Mouse (Mus musculus): ENCODE results near the gene Gpr158.

Gpr158 gene

DNA sequence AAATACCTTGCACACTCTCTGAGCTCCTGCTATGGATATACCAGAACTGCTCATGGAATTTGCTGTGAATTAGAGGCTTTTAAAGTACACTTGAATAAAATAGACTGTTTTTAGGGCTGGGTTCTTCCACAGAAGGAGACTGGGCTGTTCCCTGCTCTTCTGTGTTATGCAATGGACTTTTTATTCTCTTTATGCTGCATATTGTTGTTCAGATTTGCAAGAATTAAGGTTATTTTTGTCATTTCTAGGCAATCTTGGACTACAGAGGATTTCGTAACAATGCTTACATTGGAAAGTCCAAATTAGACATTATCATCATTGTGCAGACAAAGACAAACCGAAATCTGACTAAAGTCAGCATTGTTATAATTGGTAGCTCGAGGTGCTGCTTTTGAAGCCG, 298.4 kb downstream of the Gpr158 start:
- 50% methylated on average over 4 of the region's 4 CpGs for WGBS

DNA sequence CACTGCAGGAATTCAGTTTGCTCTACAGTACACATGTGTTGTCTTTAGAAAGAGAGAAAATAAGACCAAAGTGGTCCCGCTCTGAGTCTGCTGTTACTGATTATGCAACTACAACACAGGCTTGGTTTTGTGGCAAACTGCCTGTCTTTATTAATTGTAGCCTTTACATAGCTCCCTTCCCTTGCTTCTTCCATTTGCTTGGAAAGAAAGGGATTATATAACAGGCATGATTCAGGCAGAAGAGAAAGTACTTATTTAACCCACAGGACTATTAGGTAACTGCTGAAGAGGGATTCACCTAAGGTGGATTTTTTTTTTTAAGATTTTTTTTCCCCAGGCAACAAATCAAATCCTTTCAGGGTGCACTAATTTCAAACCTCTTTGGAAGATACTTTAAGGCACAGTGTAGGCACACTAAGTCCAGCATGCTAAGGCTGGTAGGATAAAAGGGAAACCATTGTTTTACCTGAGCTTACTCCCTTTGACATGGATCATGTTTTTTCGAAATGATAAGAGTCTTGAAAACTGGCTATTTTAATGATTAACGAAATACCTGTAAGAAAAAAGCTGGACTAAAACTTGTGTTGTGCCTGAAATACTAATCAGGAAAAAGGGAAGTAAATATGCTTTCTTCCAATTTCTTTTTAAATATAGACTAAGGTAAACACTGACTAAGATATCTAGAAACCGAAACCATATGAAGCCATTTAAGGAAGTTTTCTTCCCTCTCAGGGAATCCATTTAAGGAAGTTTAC, 308.9 kb downstream of the Gpr158 start:
- WGBS, result 59% methylated on average over 4 of the region's 4 CpGs

DNA sequence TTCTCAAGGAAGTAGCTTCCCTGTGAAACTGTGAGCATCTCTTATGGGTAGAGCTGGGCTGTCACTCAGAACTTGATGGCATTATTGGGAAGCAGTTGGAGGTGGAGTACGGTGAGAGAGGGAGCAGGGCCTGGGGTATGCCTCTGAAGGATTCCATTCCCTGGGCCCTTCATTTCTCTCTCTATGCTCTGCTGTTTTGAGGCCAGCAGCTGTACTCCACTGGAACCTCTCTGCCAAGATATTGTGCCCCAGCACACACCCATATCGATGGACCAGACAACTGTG, 309.4 kb downstream of the Gpr158 start:
- WGBS, result 66% methylated on average over 2 of the region's 2 CpGs

DNA sequence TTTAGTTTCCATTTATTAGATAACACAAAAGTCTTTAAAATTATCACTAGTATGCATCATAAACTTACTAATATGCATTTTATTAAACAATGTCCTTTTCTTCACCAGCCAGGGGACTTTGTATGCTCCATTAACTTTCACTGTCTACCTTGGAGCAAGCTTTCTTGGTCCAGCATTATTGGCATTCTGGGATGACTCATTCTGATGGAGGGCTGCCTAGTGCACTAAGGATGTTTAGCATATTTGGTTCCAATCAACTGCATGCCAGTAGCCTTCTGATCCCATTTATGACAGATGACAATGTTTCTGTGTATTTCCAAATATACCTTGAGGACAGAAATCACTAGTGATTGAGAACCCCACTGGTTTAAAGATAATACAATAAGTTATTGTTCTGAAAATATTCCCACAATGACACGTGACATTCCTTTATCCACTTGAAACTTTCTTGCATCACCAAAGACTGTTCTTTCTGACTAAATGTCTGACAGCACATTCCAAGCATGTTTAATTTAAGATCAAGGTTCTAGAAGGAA, 313.5 kb downstream of the Gpr158 start:
- 75% methylated on average over 1 of the region's 1 CpGs for WGBS

DNA sequence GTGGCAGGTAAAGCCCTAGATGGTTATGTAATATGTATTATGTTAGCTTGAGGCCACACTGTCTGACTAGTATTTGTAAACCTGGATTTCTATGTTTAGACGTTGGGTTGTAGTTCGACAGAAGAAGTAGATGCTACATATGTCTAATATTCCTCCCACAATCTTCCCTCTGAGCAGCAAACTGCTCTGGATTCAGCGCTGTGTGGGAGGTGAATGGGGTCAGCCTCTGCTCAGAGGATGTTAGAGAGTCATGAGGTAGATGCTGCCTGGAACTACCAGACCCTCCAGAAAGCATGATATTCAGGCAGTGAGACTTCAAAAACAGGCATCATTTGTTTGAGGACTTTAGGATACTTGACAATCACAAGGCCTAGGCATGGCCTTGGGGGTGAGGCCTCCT, 317.4 kb downstream of the Gpr158 start:
- 58% methylated on average over 3 of the region's 3 CpGs for WGBS

DNA sequence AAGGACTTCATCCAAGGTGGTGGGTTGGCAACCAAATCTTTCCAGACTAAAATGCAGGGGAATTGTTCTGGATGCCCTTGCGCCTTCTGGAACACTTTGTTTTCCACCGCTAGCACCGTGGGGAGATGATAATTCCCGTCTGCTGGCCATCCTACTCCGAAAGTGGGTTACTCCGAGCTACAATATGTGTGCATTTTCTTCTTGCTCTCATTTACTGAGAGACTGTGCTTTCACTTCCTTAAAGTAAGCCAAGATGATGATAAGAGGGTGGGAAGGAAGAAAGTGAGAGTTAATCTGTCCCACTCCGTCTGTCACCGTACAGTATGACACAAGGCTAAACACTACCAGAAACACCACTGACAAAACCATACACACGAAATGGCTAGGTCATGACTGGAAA, 325.8 kb downstream of the Gpr158 start:
- 71% methylated on average over 9 of the region's 9 CpGs for WGBS

DNA sequence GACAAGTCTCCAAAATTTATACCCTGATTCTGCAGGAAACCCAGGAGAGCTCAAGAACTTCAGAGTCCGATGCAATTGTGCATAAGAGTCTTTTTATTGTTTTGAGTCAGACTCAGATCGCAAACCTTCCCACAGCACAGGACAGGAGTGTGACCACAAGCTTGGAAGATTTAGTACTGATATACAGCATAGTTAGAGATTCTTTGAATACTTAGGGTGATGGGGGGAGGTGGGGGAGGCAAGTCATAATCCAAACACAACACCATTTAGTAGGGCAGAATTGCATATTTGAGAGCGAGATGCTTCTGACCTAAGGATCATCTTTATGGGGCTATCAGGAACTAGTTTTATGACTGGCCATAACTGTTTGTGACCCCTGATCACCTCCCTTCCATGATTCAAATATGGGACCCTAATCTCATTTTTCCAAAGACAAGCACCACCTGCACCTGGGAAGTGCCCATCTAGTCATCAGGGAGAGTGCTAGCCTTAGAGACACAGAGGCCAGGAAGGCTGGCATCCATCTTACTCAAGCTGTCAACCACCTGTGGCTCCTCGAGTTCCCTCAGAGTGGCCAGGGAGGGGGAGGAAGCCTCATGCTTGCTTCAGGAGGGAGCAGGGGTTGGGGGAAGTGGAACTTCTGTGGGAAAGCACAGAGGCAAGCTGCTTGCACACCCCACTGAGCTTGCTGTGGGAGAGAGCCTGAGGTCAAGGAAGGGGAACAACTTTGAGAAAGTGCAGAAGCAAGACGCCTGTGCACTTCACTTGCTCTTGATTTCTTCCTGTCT, 326.7 kb downstream of the Gpr158 start:
- 80% methylated on average over 5 of the region's 5 CpGs for WGBS

DNA sequence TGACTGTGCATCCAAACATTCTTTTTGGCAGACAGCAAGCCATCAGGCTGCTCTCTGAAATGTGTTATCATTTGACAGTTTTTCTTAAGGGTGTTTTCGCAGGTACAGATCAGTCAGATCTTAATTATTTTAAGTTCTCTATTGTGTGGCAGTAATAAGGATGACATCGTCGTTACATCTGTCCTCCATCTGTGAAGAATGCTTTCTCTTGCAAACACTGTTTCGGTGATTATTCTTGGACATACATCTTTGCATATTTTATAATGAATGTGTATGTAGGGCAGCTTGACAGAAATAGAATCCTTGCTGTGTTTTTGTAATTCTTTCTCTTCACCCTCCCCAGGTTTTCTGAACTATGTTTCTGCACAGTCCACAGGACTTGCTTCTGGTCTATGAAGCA, 360.7 kb downstream of the Gpr158 start:
- 33% methylated on average over 4 of the region's 4 CpGs for WGBS

DNA sequence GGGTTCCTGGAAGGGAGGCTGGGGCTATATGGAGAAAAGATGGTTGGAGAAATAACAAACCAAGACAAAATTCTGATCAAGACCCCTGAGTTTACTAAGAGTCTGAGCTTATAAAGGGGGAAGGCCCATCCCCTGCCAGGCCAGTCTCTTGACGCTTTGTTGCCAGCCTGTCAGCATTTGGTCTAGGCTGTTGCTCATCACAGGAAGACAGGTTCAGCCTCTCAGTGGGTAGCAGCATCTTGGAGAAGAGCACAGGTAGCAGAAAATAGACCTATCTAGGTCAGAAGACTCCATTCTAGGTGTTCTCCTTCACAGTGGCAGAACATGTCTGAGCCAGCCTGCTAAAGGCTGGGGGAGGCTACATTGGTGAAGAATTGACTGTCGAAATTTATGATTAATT, 416.4 kb downstream of the Gpr158 start:
- 87% methylated on average over 2 of the region's 2 CpGs for WGBS

DNA sequence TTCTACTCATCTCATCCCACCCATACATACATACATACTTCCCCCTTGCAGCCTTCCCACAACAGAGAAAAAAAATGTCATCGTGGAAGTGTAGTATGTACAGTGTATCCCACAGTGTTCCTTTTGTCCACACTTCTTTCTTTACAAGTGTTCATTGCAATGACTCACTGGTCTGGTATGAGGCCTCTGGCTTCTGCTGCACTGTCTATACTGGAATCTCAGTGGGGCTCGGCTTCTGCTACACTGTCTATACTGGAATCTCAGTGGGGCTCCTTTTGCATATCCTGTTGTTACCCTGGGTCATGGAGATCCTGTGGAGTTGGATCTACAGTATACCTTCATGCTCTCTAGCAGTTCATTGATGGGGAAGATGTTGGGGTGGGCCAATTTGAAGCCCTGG, 425.8 kb downstream of the Gpr158 start:
- 63% methylated on average over 2 of the region's 2 CpGs for WGBS

DNA sequence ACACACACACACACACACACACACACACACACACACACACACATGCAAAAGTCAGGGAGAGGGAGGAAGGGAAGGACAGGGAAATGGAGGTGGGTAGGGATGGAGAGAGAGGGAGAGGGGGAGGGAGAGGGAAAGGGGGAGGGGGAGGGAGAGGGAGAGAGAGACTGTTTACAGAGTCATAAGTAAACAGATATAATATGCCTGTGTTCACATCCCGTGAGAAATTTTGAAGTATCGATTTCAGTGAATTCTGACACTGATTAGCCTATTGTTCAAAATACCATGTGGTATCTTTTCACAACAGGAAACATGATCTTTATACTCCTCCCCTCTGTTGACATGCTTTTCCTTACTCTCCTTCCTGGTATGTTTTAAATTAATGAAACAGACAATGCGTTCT, 432.3 kb downstream of the Gpr158 start:
- 66% methylated on average over 3 of the region's 3 CpGs for WGBS

DNA sequence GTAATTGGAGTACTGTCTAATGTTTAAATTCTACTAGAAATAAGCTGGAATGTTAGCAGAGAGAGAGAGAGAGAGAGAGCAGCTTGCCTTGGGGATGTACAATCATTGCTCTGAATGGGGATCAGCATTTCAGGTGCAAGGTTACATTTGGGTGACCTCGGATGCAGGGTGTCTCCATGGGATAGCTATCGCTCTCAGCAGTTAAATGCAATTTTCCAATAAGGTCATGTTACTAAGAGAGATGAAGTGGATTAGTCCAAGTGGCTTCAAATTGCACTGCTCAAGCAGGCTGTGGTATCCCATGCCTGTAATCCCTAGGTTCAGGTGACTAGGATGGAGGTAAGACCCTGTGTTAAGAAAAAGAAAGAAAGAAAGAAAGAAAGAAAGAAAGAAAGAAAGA, 441.2 kb downstream of the Gpr158 start:
- 91% methylated on average over 2 of the region's 2 CpGs for WGBS

DNA sequence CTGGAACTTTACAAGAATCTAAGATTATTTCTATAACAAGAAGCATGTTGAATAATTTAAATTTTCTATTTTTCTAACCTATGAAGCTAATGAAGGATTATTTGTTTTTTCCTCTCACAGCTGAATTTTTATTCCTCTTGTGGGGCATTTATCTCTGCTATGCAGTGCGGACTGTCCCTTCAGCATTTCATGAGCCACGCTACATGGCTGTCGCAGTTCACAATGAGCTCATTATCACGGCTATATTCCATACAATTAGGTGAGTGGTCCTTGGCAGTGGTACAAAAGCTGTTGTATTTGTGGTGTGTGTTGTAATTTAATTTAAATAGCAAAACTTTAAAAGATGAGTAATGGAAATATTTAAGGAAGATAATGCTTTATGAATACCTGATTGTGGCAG, 443.1 kb downstream of the Gpr158 start:
- WGBS, result 90% methylated on average over 4 of the region's 4 CpGs

Data from cerebral cortex, adult 2 months (tissue).